Mouse (Mus musculus): Measurements from ENCODE around the gene Acvr1c. TPM values are rescaled to one million over a fixed set of nuclear protein-coding genes. Genes with fewer than 3 reads are reported as not detected.
A peak's percentile ranks its signal among the peaks of the same experiment; 100 is the strongest.

Acvr1c gene
- polyA plus RNA-seq, 1 experiment: not detected

- H3K4me3 ChIP-seq (ENCODE audit: insufficient read depth, low read length): no peak overlapping the region
- H3K27ac ChIP-seq (ENCODE audit: insufficient read depth, low read depth, low read length): no peak overlapping the region
- no peak for TF ChIP-seq CTCF (IDR thresholded peaks at IDR 0.05; ENCODE audit: low read depth, low read length)
- TF ChIP-seq POLR2A (IDR thresholded peaks at IDR 0.05; ENCODE audit: borderline replicate concordance, low read depth, low read length): no peak
- no peaks in the 10 kb centered on the region for H3K4me1 ChIP-seq (ENCODE audit: control insufficient read depth, insufficient read depth, low read length)
Observed at GRCm38 (mm10) chr2:58289759-58290431, 67.8 kb downstream of the Acvr1c start.

GRCm38 (mm10) chr2:58289331-58289730 lies 68.4 kb downstream of the Acvr1c start:
- Histone ChIP-seq H3K4me3 (ENCODE audit: insufficient read depth, low read length) (no peak overlapping the region), H3K27ac (ENCODE audit: insufficient read depth, low read depth, low read length) (no peak overlapping the region), H3K4me1 (ENCODE audit: control insufficient read depth, insufficient read depth, low read length) (no peaks in the 10 kb centered on the region)
- TF ChIP-seq CTCF (IDR thresholded peaks at IDR 0.05; ENCODE audit: low read depth, low read length) (no peak), POLR2A (IDR thresholded peaks at IDR 0.05; ENCODE audit: borderline replicate concordance, low read depth, low read length) (no peak)

DNA sequence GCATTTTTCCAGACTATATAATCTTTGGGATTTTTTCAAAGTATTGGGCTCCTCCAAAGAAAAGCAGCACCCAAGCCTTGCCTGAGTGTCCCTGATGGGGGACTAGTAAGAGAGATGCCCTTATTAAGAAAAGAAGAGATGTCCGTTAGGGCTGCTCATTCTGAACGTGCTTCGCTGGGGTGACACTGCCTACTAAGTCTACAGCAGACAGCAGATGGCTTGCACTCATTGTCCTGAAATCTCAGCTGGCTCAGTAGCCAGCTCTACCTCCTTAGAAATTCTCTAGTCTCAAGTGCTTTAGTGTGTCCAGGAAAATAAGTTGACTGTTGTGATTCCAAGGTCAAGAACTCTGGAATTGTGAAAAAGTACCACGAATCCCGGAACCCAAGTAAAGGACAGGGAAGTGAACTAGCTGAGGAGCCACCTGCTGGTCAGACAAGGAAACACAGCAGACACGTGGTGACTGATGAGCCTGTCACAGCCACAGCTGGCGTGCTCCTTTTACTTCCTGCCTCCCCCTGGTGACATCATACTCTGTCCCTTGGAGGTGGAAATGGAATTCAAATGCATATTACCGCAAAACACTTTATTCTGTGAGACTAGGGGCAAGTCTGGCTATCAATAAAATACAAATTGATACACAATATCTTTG lies 75.3 kb downstream of the Acvr1c start:
- peaks cover 3% of the 10 kb centered on the region; the same call in 1 of the 2 replicates for H3K4me1 ChIP-seq (ENCODE audit: control insufficient read depth, insufficient read depth, low read length)
- TF ChIP-seq POLR2A (IDR thresholded peaks at IDR 0.05; ENCODE audit: borderline replicate concordance, low read depth, low read length): no peak
- peak; percentile 35 for TF ChIP-seq CTCF (IDR thresholded peaks at IDR 0.05; ENCODE audit: low read depth, low read length)
- H3K4me3 ChIP-seq (ENCODE audit: insufficient read depth, low read length): no peak overlapping the region
- no peak overlapping the region for H3K27ac ChIP-seq (ENCODE audit: insufficient read depth, low read depth, low read length)

GRCm38 (mm10) chr2:58281046-58281445 lies 76.6 kb downstream of the Acvr1c start:
- H3K4me3 ChIP-seq (ENCODE audit: insufficient read depth, low read length): no peak overlapping the region
- TF ChIP-seq POLR2A (IDR thresholded peaks at IDR 0.05; ENCODE audit: borderline replicate concordance, low read depth, low read length) (no peak), CTCF (IDR thresholded peaks at IDR 0.05; ENCODE audit: low read depth, low read length) (no peak)
- H3K4me1 ChIP-seq (ENCODE audit: control insufficient read depth, insufficient read depth, low read length): peaks cover 3% of the 10 kb centered on the region; the same call in 1 of the 2 replicates
- no peak overlapping the region for H3K27ac ChIP-seq (ENCODE audit: insufficient read depth, low read depth, low read length)

DNA sequence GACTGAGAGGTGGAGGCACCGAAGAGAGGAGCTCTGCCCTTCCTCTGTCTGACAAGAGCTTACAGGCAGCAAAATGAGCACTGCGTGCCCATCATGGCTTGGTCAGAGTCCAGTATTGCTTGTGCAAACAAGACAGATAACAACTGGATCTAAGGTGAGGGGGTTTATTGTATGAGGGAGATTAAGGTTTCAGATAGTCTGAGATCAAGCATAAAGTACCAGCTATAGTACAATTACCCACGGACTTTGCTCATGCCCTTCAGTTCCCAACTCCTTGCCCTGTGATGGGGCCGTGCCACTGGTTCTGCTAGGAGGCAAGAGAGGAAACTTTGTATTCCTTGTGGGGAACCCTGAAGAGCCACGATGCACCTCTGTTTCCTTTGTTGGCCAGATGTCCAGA lies 78.5 kb downstream of the Acvr1c start:
- peaks cover 3% of the 10 kb centered on the region; the same call in 1 of the 2 replicates for H3K4me1 ChIP-seq (ENCODE audit: control insufficient read depth, insufficient read depth, low read length)
- H3K27ac ChIP-seq (ENCODE audit: insufficient read depth, low read depth, low read length): no peak overlapping the region
- no peak overlapping the region for H3K4me3 ChIP-seq (ENCODE audit: insufficient read depth, low read length)
- TF ChIP-seq CTCF (IDR thresholded peaks at IDR 0.05; ENCODE audit: low read depth, low read length) (no peak), POLR2A (IDR thresholded peaks at IDR 0.05; ENCODE audit: borderline replicate concordance, low read depth, low read length) (no peak)

- no peak for TF ChIP-seq POLR2A (IDR thresholded peaks at IDR 0.05; ENCODE audit: borderline replicate concordance, low read depth, low read length)
- TF ChIP-seq CTCF (IDR thresholded peaks at IDR 0.05; ENCODE audit: low read depth, low read length): no peak
- no peaks in the 10 kb centered on the region for H3K4me1 ChIP-seq (ENCODE audit: control insufficient read depth, insufficient read depth, low read length)
- no peak overlapping the region for H3K27ac ChIP-seq (ENCODE audit: insufficient read depth, low read depth, low read length)
- no peak overlapping the region for H3K4me3 ChIP-seq (ENCODE audit: insufficient read depth, low read length)
Observed at GRCm38 (mm10) chr2:58276454-58276853, 81.2 kb downstream of the Acvr1c start.

DNA sequence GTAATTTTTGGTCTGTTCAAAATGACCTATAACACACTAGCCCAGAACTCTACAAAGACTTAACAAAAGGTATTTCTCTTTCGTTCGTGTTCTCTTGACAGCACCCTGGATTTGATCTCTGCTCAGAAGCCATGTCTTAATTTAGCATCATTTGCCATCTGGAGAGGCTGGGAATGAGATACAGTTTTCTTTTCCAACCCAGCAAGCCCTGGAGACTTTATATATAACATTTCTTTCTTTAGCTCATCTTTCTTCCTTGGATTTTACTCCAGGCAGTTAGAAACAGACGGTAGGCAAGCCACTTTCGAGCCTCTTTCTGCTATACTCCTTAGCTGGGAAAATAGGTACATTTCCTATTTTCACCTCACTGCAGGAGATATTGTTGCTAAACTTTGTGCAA lies 117.1 kb downstream of the Acvr1c start:
- Histone ChIP-seq H3K4me3 (ENCODE audit: insufficient read depth, low read length) (no peak overlapping the region), H3K27ac (ENCODE audit: insufficient read depth, low read depth, low read length) (no peak overlapping the region), H3K4me1 (ENCODE audit: control insufficient read depth, insufficient read depth, low read length) (no peaks in the 10 kb centered on the region)
- TF ChIP-seq CTCF (IDR thresholded peaks at IDR 0.05; ENCODE audit: low read depth, low read length) (no peak), POLR2A (IDR thresholded peaks at IDR 0.05; ENCODE audit: borderline replicate concordance, low read depth, low read length) (no peak)

DNA sequence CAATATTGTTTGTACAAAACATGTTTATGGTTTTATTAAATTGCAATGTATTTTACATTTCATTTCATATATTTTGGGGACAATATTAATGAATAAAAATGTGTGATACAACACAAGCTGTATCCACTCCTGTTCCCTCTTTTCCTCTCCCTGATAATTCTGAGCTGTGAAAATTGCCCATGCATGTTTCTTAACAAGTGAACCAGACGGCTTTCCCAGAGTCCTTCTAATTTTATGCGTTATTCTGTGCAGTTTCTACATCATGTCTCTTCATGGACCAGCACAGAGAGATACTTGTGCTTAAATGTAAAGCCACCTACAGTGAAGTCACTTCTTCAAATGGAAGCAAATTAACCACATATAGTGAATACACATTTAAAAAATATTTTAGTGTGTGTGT lies 120.2 kb downstream of the Acvr1c start:
- no peak for TF ChIP-seq POLR2A (IDR thresholded peaks at IDR 0.05; ENCODE audit: borderline replicate concordance, low read depth, low read length)
- no peak for TF ChIP-seq CTCF (IDR thresholded peaks at IDR 0.05; ENCODE audit: low read depth, low read length)
- Histone ChIP-seq H3K4me1 (ENCODE audit: control insufficient read depth, insufficient read depth, low read length) (no peaks in the 10 kb centered on the region), H3K27ac (ENCODE audit: insufficient read depth, low read depth, low read length) (no peak overlapping the region), H3K4me3 (ENCODE audit: insufficient read depth, low read length) (no peak overlapping the region)

Other genes starting within 250 kb of the Acvr1c start
- gene Cytip, start 162.4 kb downstream of the Acvr1c start, polyA plus RNA-seq (2012; ENCODE audit: insufficient read depth, insufficient read length, missing spikeins): 42.8 and 54.7 TPM in 2 replicates
- gene Gm17409, start 112.2 kb upstream of the Acvr1c start, polyA plus RNA-seq (2012; ENCODE audit: insufficient read depth, insufficient read length, missing spikeins): not detected in 2 replicates
- 11.2 and 14.2 TPM in 2 replicates for gene Acvr1, start 209.3 kb upstream of the Acvr1c start, polyA plus RNA-seq (2012; ENCODE audit: insufficient read depth, insufficient read length, missing spikeins)
- gene Upp2, start 209.4 kb upstream of the Acvr1c start, polyA plus RNA-seq (2012; ENCODE audit: insufficient read depth, insufficient read length, missing spikeins): 3.5 and 6.7 TPM in 2 replicates

All from bone marrow macrophage, adult 2 months (primary cell).